Mouse (Mus musculus) lung, adult 2 months (tissue): Measurements from ENCODE around the gene Cpeb4.

Source experiments
- CTCF ChIP-seq: fragments of 200-500 bp; IDR thresholded peaks from 2 replicates; pipeline ENCODE4 v1.5.1; 2011; ENCODE audit warnings: mild to moderate bottlenecking, low read length, control low read depth; ENCODE audit not compliant: insufficient read depth
- POLR2A ChIP-seq: fragments of 200-500 bp; IDR thresholded peaks from 2 replicates; pipeline ENCODE4 v1.6.1; 2011; ENCODE audit warnings: low read depth, mild to moderate bottlenecking, control low read depth, low read length, borderline replicate concordance; ENCODE audit errors: extremely low read depth

DNA sequence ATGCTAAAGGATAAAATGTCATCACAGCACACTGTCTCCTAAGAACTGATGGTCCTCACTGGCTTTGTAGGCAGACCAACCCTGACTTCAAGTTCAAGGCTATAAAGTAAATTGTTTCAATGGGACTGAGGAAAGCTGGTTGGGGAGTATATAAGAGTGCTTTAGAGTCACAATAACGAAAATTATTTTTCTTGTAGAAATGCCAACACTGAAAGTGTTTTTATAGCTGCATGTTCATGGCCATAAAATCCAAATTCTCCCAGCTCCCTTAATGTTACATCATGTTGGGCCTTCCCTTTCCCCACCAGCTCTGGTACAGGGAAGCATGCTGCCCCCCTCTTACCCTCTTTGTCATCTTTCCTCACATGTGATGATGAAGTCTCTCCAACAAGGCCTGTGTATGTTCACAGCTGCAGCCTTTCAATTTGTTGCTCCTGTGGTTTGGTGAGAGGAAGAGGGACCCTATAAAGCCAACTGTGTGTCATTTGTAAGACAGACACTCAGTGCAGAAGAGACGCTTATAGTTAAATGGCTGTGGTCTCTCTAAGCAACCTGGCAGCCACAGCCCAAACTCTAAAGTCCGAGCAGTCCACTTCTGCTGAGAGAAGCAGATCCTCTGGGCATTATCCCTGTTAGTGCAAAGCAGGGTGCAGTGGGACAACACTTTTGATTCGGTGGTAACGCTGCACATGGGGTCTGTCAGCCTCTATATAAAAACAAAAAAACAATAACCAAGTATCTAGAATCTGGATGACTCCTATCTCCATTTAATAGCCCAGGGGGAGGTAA lies 29.6 kb upstream of the Cpeb4 start:
- TF ChIP-seq POLR2A (no peak), CTCF (no peak)
